Mouse (Mus musculus) ES-Bruce4 (cell line): ENCODE results near the gene Pde8a.

Experiments
- CTCF ChIP-seq: IDR thresholded peaks from one replicate; pipeline ENCODE4 v1.8.1; 2011; ENCODE audit warnings: low read depth, low read length
- POLR2A ChIP-seq: IDR thresholded peaks from one replicate; pipeline ENCODE4 v1.8.1; 2011; ENCODE audit warnings: low read length; ENCODE audit not compliant: insufficient read depth

GRCm38 (mm10) chr7:81342356-81343094, 129.1 kb downstream of the Pde8a start:
- TF ChIP-seq CTCF (no peak), POLR2A (no peak)
